Mouse (Mus musculus): Measurements from ENCODE around the gene Tdrd7.

Tdrd7 gene

GRCm38 (mm10) chr4:45972448-45972854 is 7.3 kb downstream of the Tdrd7 start:
- in situ Hi-C loops (cut with MboI, MseI), result no loop called here

DNA sequence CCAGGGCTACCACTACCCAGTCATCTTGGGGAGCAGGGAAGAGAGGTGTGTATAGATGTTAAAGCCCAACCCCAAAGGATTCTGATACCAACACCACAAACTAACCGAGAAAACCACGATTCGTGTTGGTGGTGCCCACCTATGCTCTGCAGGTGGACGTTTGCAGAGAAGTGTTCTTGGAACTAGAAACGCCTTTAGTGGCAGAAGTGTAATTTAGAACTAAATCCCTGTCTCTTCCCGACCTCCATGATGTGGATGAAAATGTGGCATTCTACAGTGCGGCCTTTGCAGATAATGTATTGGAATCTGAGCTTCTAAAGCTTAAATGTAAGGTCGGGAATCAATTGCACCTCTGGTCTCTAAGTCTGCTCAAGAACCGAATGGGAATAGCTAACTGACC is 7.8 kb downstream of the Tdrd7 start:
- in situ Hi-C loops (cut with MboI, MseI), result no loop called here

DNA sequence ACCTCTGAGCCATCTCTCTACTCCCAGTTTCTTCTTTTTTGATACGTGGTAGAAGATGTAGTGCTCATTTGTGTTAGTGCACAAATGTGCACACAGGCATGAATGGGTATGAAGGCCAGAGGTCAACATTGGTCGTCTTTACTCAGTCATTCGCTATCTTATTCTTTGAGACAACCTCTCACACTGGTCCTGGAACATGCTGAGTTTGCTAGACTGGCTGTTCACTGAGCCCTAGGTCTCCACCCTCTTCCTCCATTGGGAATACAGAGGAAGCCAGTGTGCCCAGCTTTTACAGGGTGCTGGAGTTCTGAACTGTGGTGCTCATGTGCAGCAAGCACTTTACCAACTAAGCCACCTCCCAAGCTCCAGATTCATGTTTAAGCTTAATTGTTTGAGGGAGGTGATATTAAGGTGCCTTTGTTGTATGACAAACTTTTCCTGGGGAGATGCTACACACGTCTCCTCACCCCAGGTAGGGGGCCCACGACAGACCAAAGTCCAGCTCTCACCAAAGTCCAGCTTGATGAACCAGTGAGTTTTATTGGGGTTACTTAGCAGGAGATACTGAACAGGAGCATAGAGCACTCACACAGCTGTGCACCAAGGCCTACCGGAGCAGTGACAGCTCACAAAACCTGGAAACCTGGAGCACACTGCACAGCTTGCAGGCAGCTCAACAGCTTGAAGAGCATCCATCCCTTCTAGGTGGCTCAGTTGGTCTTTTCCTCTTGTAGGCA is 12.0 kb downstream of the Tdrd7 start:
- in situ Hi-C loops (cut with MboI, MseI), result no loop called here

GRCm38 (mm10) chr4:45979916-45980315 is 14.8 kb downstream of the Tdrd7 start:
- in situ Hi-C loops (cut with MboI, MseI), result no loop called here

- in situ Hi-C loops (cut with MboI, MseI), result no loop called here
Measured at GRCm38 (mm10) chr4:45981054-45981453, 15.9 kb downstream of the Tdrd7 start.

DNA sequence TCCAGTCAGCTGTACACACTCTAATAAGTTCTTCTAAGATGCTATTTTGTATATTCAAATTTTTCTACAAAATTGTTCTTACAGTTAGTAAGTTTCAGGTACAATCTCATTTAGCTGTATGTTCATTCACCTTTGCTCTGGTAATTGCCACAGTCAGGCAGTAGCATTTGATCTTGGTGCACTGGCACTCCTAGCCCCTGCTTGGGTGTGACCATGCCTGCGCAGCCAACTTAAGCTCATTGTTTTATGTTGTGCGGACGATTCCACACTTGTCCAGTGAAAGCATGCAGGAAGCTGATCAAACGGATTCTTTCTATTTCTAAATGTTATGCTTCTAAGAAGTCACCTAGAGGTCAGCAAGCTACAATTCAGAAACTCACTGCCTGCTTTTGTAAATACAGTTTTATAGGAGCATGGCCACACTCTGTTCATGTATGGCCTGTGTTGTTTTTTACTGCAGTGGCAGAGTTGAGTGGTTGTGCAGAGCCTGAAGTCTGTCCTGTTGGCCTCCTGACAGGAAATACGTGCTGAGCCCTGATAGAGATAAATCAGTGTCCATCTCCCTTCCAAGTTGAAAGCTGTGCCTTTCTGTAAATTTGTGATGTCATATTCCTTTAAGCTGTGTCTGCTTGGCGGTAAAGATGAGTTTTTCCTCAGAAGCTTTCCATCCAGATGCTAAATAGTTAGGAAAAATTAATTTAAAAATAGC is 25.4 kb downstream of the Tdrd7 start:
- in situ Hi-C loops (cut with MboI, MseI), result no loop called here

- in situ Hi-C loops (cut with MboI, MseI), result no loop called here
Measured at GRCm38 (mm10) chr4:45998536-45998935, 33.4 kb downstream of the Tdrd7 start.

- in situ Hi-C loops (cut with MboI, MseI), result no loop called here
Measured at GRCm38 (mm10) chr4:46008142-46008793, 43.1 kb downstream of the Tdrd7 start.

GRCm38 (mm10) chr4:46011698-46012097 is 46.6 kb downstream of the Tdrd7 start:
- in situ Hi-C loops (cut with MboI, MseI), result no loop called here

DNA sequence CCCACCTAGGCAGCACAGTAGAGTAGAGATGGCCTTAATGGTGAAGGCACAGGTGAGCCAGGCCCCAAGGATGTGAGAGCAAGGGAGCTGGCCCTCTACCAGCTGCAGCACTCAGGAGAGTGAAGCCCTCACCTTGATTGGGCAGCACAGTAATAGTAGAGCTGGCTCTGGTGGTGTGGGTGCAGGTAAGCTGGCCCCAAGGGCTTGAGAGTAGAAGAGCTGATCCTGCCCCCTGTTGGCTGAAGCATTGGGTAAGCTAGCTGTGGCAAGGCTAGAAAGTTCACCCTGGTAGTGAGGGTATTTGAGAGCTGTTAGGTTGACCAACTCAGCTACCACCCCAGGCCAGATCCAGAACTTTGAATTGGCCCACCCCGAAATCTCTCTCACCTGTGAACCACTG is 50.5 kb downstream of the Tdrd7 start:
- in situ Hi-C loops (cut with MboI, MseI), result no loop called here

DNA sequence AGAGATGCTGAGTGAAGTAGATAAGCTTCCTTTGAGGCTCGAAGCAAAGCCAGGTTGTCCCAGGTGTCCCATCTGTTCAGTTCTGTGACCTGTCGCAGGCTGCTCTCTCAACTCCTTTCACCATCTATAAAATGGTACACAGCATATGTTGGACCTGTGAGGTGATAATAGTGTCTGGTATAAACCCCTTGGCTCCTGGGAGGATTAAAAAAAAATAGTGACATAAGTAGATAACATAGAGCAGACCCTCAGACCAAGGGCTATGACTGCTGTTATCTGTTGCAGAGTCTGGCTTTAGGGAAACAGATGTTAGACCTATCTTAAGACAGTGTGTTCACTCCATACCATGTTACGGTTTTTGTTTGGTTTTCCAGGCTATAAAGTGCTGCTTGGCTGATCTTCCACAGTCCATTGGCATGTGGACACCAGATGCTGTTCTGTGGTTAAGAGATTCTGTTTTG is 57.9 kb downstream of the Tdrd7 start:
- in situ Hi-C loops (cut with MboI, MseI), result no loop called here

GRCm38 (mm10) chr4:46025893-46026292 is 60.8 kb downstream of the Tdrd7 start:
- in situ Hi-C loops (cut with MboI, MseI), result no loop called here

DNA sequence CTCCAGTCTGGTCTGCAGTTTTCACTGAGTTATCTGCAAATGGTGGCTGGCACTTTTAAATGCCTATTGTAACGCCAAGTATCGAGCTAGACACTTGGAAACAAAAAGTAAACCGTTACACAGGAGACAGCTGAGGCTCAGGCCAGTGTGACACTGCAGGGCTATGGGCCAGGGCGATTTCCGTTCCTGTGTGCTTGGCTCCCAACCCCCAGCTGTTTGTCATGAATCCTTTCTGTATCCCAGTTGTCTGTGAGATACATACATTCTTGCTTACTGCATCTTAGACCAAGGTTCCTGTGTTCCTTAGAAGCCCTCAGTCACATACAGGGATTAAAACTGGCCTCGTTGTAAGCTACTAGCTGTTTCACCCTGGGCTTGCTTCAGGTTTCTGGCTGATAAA is 63.1 kb downstream of the Tdrd7 start:
- in situ Hi-C loops (cut with MboI, MseI), result no loop called here

GRCm38 (mm10) chr4:46028781-46029180 is 63.6 kb downstream of the Tdrd7 start:
- in situ Hi-C loops (cut with MboI, MseI), result no loop called here

GRCm38 (mm10) chr4:46029552-46029951 is 64.4 kb downstream of the Tdrd7 start:
- in situ Hi-C loops (cut with MboI, MseI), result no loop called here

- in situ Hi-C loops (cut with MboI, MseI), result no loop called here
Measured at GRCm38 (mm10) chr4:46032448-46032847, 67.3 kb downstream of the Tdrd7 start.

GRCm38 (mm10) chr4:46033197-46033596 is 68.1 kb downstream of the Tdrd7 start:
- in situ Hi-C loops (cut with MboI, MseI), result no loop called here

- in situ Hi-C loops (cut with MboI, MseI), result no loop called here
Measured at GRCm38 (mm10) chr4:46038591-46038891, 73.4 kb downstream of the Tdrd7 start.

GRCm38 (mm10) chr4:46038892-46039751 is 74.0 kb downstream of the Tdrd7 start, which contains the start of gene Tmod1:
Gene Tmod1, plus strand, starts transcription at chr4:46038935.
- in situ Hi-C loops (cut with MboI, MseI), result no loop called here

- in situ Hi-C loops (cut with MboI, MseI), result no loop called here
Measured at GRCm38 (mm10) chr4:46039899-46040298, 74.8 kb downstream of the Tdrd7 start.

- in situ Hi-C loops (cut with MboI, MseI), result no loop called here
Measured at GRCm38 (mm10) chr4:46040594-46041192, 75.6 kb downstream of the Tdrd7 start.
